Mouse (Mus musculus): ENCODE results near the gene Cep72. TPM values are rescaled to one million over a fixed set of nuclear protein-coding genes. Genes with fewer than 3 reads are reported as not detected.

Gene Cep72
- total RNA-seq, 2 experiments from 2014 or later = 0.87 to 2.7 TPM

DNA sequence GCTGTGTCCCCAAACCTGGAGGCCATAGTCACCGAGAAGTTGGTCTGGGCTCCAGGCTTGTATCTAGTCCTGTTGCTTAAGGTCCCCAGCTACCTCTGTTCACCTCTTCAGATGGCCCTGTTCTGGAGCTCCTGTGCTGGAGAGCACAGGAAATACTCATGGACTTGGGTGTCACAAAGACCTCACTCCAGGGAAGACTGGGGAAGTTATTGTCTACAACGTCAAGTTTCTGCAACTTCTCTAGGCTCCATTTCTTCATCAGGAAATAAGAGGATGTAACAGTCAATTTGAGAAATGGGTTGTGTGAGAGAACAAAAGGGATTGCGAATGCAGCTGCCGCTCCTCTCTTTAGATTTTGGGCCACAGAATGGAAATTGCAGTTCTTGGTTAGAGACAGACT is 65.6 kb downstream of the Cep72 start:
- DNase-seq (ENCODE audit: low spot score in 2 of 2) = no peak

GRCm38 (mm10) chr13:73991267-73991666 is 70.8 kb downstream of the Cep72 start:
- no peak for DNase-seq (ENCODE audit: low spot score in 2 of 2)
- TF ChIP-seq CTCF (conservative IDR thresholded peaks at IDR 0.05) = no peak
- H3K27ac ChIP-seq = no peak overlapping the region
- H3K4me3 ChIP-seq = no peak overlapping the region

More for the DNA sequence above, 65.6 kb downstream of the Cep72 start:
- no peak overlapping the region for H3K4me3 ChIP-seq
- no peak for TF ChIP-seq CTCF (conservative IDR thresholded peaks at IDR 0.05)
- H3K27ac ChIP-seq = no peak overlapping the region

DNA sequence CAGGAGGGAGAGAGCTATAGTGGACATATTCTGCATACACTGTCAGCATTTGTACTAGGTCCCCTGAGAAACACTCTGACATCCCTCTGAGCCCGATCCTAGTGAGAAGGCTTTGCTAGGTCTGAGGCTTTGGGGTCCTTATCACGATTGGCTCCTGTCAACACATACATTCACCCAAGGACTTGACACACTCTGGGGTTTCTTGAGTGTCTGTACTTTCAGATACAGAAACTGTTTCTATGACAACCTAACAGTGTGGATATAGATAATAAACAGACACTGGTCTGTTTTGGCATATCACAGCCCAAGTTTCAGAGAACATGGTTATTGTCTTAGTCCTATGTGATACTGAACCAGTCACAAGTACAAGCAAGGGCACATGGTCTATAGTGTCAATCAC is 71.3 kb downstream of the Cep72 start:
- no peak for DNase-seq (ENCODE audit: low spot score in 2 of 2)
- Histone ChIP-seq H3K4me3 (no peak overlapping the region), H3K27ac (no peak overlapping the region)
- TF ChIP-seq CTCF (conservative IDR thresholded peaks at IDR 0.05) = no peak

DNA sequence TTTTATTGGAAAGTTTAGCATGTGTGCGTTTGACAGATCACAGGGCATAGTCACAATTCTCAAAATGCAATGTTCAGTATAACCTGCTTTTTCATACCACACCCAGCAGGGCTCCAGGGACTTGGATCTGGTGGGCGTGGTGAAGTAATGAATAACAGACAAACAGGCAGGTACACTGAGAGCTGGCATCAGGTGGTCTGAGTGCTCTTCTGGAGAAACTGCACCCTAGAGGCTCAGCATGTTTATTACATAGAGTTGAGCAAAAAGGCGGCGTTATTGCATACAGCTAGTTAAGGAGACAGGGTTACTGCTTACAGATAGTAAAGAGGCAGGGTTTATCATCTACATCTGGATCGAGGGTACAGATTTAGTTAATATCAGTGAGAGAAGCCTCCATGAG is 71.8 kb downstream of the Cep72 start:
- Histone ChIP-seq H3K4me3 (no peak overlapping the region), H3K27ac (no peak overlapping the region)
- no peak for TF ChIP-seq CTCF (conservative IDR thresholded peaks at IDR 0.05)
- DNase-seq (ENCODE audit: low spot score in 2 of 2) = no peak

Other genes starting within 250 kb of the Cep72 start
- gene Nkd2, start 214.7 kb downstream of the Cep72 start, total RNA-seq (2021) = 1 to 10 TPM; 6.2 to 8.9 TPM
- under 1 TPM; 0.49 to 0.76 TPM for gene Trip13, start 124.5 kb downstream of the Cep72 start, total RNA-seq (2021)
- gene Brd9, start 124.5 kb downstream of the Cep72 start, total RNA-seq (2021) = 100 to 1,000 TPM; 114 to 139 TPM
- gene Zdhhc11, start 98.4 kb downstream of the Cep72 start, total RNA-seq (2021) = not detected
- 100 to 1,000 TPM; 267 to 277 TPM for gene Tppp, start 52.9 kb downstream of the Cep72 start, total RNA-seq (2021)
- gene Slc9a3, start 59.2 kb upstream of the Cep72 start, total RNA-seq (2021) = 1 to 10 TPM; 2.3 TPM
- 10 to 100 TPM; 64.0 to 67.1 TPM for gene Exoc3, start 146.4 kb upstream of the Cep72 start, total RNA-seq (2021)
- under 1 TPM; 0.74 to 0.77 TPM for gene Ahrr, start 230.0 kb upstream of the Cep72 start, total RNA-seq (2021)